Mouse (Mus musculus): ENCODE data around the gene Slc25a39. TPM values are rescaled to one million over a fixed set of nuclear protein-coding genes. Genes with fewer than 3 reads are reported as not detected.

Slc25a39 gene
- polyA plus RNA-seq, 1 experiment from 2014 or later, result 214 TPM

GRCm38 (mm10) chr11:102356190-102356589 lies 51.6 kb downstream of the Slc25a39 start:
- Histone ChIP-seq H3K9ac (replicated peaks; ENCODE audit: low read depth) (no peak overlapping the region), H3K4me1 (ENCODE audit: insufficient read depth, low read depth, low read length) (no peaks in the 10 kb centered on the region), H3K9me3 (ENCODE audit: low read length) (no peaks in the 10 kb centered on the region), H3K27me3 (replicated peaks; ENCODE audit: insufficient read depth, low read length) (0 out of 2 replicates have a peak, but pooled peaks cover 2% of the 10 kb centered on the region), H3K27ac (ENCODE audit: low read length) (no peak overlapping the region), H3K4me3 (ENCODE audit: low read depth, low read length) (no peak overlapping the region), H3K36me3 (ENCODE audit: insufficient read depth, low read length) (no peaks in the 10 kb centered on the region), H3K4me2 (replicated peaks; ENCODE audit: low read depth, low read length) (no peak overlapping the region)
- no peak for TF ChIP-seq EP300 (IDR thresholded peaks at IDR 0.05)
- no peak for TF ChIP-seq CTCF (IDR thresholded peaks at IDR 0.05)
- 75% methylated on average over 12 of the region's 12 CpGs for WGBS
- no peak for ATAC-seq
- no peak for DNase-seq (ENCODE audit: low spot score)

DNA sequence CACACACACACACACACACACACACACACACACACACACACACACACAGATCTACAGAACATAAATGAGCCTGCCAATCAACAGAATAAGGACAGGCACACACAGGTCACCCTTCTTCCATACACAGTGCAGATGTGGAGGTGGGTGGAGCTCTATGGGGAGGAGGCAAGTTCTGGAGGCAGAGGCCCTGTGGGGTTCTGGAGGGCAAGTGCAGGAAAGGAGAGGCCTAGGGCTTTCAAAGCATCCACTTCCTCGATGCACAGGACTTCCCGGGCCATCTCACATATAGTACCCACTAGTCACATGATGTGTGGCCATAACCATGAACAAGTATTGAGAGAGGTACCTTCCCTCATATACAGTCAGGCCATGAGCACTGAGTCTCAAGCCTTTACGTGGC lies 52.2 kb downstream of the Slc25a39 start:
- ATAC-seq (no peak), DNase-seq (ENCODE audit: low spot score) (no peak)
- Histone ChIP-seq H3K9me3 (ENCODE audit: low read length) (no peaks in the 10 kb centered on the region), H3K4me3 (ENCODE audit: low read depth, low read length) (no peak overlapping the region), H3K9ac (replicated peaks; ENCODE audit: low read depth) (no peak overlapping the region), H3K4me2 (replicated peaks; ENCODE audit: low read depth, low read length) (no peak overlapping the region), H3K4me1 (ENCODE audit: insufficient read depth, low read depth, low read length) (no peaks in the 10 kb centered on the region), H3K27me3 (replicated peaks; ENCODE audit: insufficient read depth, low read length) (0 out of 2 replicates have a peak, but pooled peaks cover 2% of the 10 kb centered on the region), H3K36me3 (ENCODE audit: insufficient read depth, low read length) (no peaks in the 10 kb centered on the region), H3K27ac (ENCODE audit: low read length) (no peak overlapping the region)
- WGBS, result 84% methylated on average over 3 of the region's 3 CpGs
- TF ChIP-seq EP300 (IDR thresholded peaks at IDR 0.05), result no peak
- TF ChIP-seq CTCF (IDR thresholded peaks at IDR 0.05), result no peak

- H3K36me3 ChIP-seq (ENCODE audit: insufficient read depth, low read length), result no peaks in the 10 kb centered on the region
- H3K27ac ChIP-seq (ENCODE audit: low read length), result no peak overlapping the region
- TF ChIP-seq EP300 (IDR thresholded peaks at IDR 0.05) (no peak), CTCF (IDR thresholded peaks at IDR 0.05) (no peak)
- no peak overlapping the region for H3K9ac ChIP-seq (replicated peaks; ENCODE audit: low read depth)
- H3K4me1 ChIP-seq (ENCODE audit: insufficient read depth, low read depth, low read length), result no peaks in the 10 kb centered on the region
- no peak overlapping the region for H3K4me3 ChIP-seq (ENCODE audit: low read depth, low read length)
- ATAC-seq (no peak), DNase-seq (ENCODE audit: low spot score) (no peak)
- H3K4me2 ChIP-seq (replicated peaks; ENCODE audit: low read depth, low read length), result no peak overlapping the region
- 0 out of 2 replicates have a peak, but pooled peaks cover 2% of the 10 kb centered on the region for H3K27me3 ChIP-seq (replicated peaks; ENCODE audit: insufficient read depth, low read length)
- 31% methylated on average over 8 of the region's 8 CpGs for WGBS
- H3K9me3 ChIP-seq (ENCODE audit: low read length), result no peaks in the 10 kb centered on the region
Measured at GRCm38 (mm10) chr11:102353021-102353431, 54.7 kb downstream of the Slc25a39 start.

Small RNAs within 50 kb of the gene (microRNA-seq; reads per million reads assigned to microRNA genes)
- not detected for gene Mir6930

Other genes starting within 250 kb of the Slc25a39 start
- gene Lsm12, start 222.7 kb downstream of the Slc25a39 start, polyA plus RNA-seq (2015; fragmentation: Nextera tagmentation; extraction: Ambion mirVana), result 74.7 and 79.9 TPM in 2 replicates
- 15.8 and 16.7 TPM in 2 replicates for gene G6pc3, start 218.3 kb downstream of the Slc25a39 start, polyA plus RNA-seq (2015; fragmentation: Nextera tagmentation; extraction: Ambion mirVana)
- gene Hdac5, start 177.8 kb downstream of the Slc25a39 start, polyA plus RNA-seq (2015; fragmentation: Nextera tagmentation; extraction: Ambion mirVana), result 65.6 and 79.0 TPM in 2 replicates
- 0.88 and 1.3 TPM in 2 replicates for gene BC030867, start 159.1 kb downstream of the Slc25a39 start, polyA plus RNA-seq (2015; fragmentation: Nextera tagmentation; extraction: Ambion mirVana)
- not detected in 2 replicates for gene Asb16, start 139.2 kb downstream of the Slc25a39 start, polyA plus RNA-seq (2015; fragmentation: Nextera tagmentation; extraction: Ambion mirVana)
- gene Tmub2, start 123.0 kb downstream of the Slc25a39 start, polyA plus RNA-seq (2015; fragmentation: Nextera tagmentation; extraction: Ambion mirVana), result 46.1 and 47.4 TPM in 2 replicates
- 9.6 and 10.2 TPM in 2 replicates for gene Atxn7l3, start 111.3 kb downstream of the Slc25a39 start, polyA plus RNA-seq (2015; fragmentation: Nextera tagmentation; extraction: Ambion mirVana)
- gene Ubtf, start 88.2 kb downstream of the Slc25a39 start, polyA plus RNA-seq (2015; fragmentation: Nextera tagmentation; extraction: Ambion mirVana), result 53.7 and 60.9 TPM in 2 replicates
- 9.7 and 9.8 TPM in 2 replicates for gene Slc4a1, start 41.7 kb downstream of the Slc25a39 start, polyA plus RNA-seq (2015; fragmentation: Nextera tagmentation; extraction: Ambion mirVana)
- 1.7 and 1.9 TPM in 2 replicates for gene Rundc3a, start 14.5 kb downstream of the Slc25a39 start, polyA plus RNA-seq (2015; fragmentation: Nextera tagmentation; extraction: Ambion mirVana)
- 215 and 223 TPM in 2 replicates for gene Grn, start 22.4 kb upstream of the Slc25a39 start, polyA plus RNA-seq (2015; fragmentation: Nextera tagmentation; extraction: Ambion mirVana)
- 3.2 and 3.4 TPM in 2 replicates for gene Fam171a2, start 39.7 kb upstream of the Slc25a39 start, polyA plus RNA-seq (2015; fragmentation: Nextera tagmentation; extraction: Ambion mirVana)
- gene Itga2b, start 62.2 kb upstream of the Slc25a39 start, polyA plus RNA-seq (2015; fragmentation: Nextera tagmentation; extraction: Ambion mirVana), result 13.0 and 14.9 TPM in 2 replicates
- gene Gpatch8, start 148.4 kb upstream of the Slc25a39 start, polyA plus RNA-seq (2015; fragmentation: Nextera tagmentation; extraction: Ambion mirVana), result 25.3 and 27.4 TPM in 2 replicates
- 8.0 and 11.4 TPM in 2 replicates for gene Gm11627, start 171.5 kb upstream of the Slc25a39 start, polyA plus RNA-seq (2015; fragmentation: Nextera tagmentation; extraction: Ambion mirVana)
- gene Fzd2, start 196.4 kb upstream of the Slc25a39 start, polyA plus RNA-seq (2015; fragmentation: Nextera tagmentation; extraction: Ambion mirVana), result 19.6 and 20.8 TPM in 2 replicates